Mouse (Mus musculus) cerebellum, adult 2 months (tissue): Measurements from ENCODE around the gene Gm21969. TPM values are rescaled to one million over a fixed set of nuclear protein-coding genes. Genes with fewer than 3 reads are reported as not detected.

Source experiments
- DNase-seq, 2 experiments: peaks; one replicate each; pipeline ENCODE4 v3.0.0; 2021
- H3K27ac ChIP-seq: fragments of 200-500 bp; 2 replicates; pipeline ENCODE4 v1.5.1; 2012; ENCODE audit warnings: low read length, control low read depth, inconsistent platforms; ENCODE audit not compliant: insufficient read depth
- H3K27me3 ChIP-seq: fragments of 200-500 bp; 2 replicates; pipeline ENCODE4 v1.6.1; 2012; ENCODE audit warnings: inconsistent platforms, mild to moderate bottlenecking, low read length, moderate library complexity; ENCODE audit not compliant: control insufficient read depth, insufficient read depth
- H3K4me1 ChIP-seq: fragments of 200-500 bp; 2 replicates; pipeline ENCODE4 v1.6.1; 2011; ENCODE audit warnings: low read length; ENCODE audit not compliant: control insufficient read depth, insufficient read depth
- H3K4me3 ChIP-seq: fragments of 200-500 bp; replicated peaks from 2 replicates; pipeline ENCODE3; 2011; ENCODE audit warnings: mild to moderate bottlenecking, low read depth, low read length, control low read depth; ENCODE audit not compliant: insufficient read depth
- CTCF ChIP-seq: fragments of 200-500 bp; IDR thresholded peaks from 2 replicates; pipeline ENCODE4 v1.5.1; 2011; ENCODE audit warnings: low read depth, mild to moderate bottlenecking, control low read depth, low read length, moderate library complexity, borderline replicate concordance; ENCODE audit not compliant: insufficient read depth
- POLR2A ChIP-seq: fragments of 200-500 bp; IDR thresholded peaks from 2 replicates; pipeline ENCODE4 v1.6.1; 2011; ENCODE audit warnings: low read length, control low read depth, borderline replicate concordance; ENCODE audit not compliant: insufficient read depth
- WGBS: fragments of 180-500 bp; shearing (Covaris S2); methylation state at CpG from one replicate; pipeline ENCODE4 v1.1.7; 2018; 5-methylcytosine and 5-hydroxymethylcytosine counted together
- polyA plus RNA-seq: library from polyadenylated mRNA; depleted of rRNA; stranded (reverse); fragments of >200 nt; gene quantifications from 2 replicates; pipeline ENCODE4 v1.2.3, GENCODE M21; 2012; rRNA removed

Gm21969 gene
- polyA plus RNA-seq = 0.03 and 0.05 TPM in 2 replicates

DNA sequence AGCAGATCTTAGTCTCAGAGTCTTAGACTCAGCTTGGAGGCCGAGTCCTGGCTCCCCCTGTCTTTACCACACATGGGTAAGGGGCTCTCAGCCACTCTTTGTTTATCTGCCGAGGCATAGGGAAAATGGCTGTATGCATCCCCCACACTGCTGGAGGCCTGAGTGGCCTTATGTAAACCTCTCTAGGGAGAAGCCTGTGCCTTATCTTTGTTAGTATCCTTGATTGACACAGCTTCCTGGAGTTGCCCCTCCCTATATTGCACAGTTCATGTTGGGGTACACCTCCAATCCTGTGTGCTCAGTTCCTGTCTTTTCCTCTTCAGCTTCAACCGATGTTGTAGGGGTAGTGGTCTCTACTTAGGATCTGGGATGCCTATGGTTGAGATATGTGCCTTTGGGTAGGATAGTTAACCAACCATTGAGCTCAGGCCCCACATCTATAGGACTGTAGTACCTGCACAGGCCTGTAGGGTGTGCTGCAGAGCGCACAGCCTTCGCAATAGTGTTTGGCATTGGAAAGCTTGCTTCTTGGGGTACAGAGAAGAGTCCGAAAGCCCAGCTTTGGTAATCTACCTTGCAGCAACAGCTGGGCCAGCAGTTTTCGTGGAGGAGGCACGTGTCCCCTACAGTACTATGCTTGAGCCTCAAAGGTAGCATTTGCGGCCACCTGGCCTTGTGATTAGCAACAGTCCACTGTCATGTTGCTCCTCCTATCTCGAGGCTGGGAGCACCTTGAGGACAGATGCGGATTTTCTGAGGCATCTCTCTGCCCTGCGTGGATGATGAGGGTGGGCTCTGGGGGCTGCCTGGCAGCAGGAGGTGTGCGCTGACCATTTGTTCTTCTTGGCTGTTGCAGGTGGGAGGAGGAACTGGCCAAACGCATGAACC is at the start of gene Gm21969:
Gene Gm21969 (plus strand): TSS at position 830 of the 888 bp plus-strand sequence.
- peak in 1 of 2 experiments; percentile 70 for DNase-seq
- Histone ChIP-seq H3K4me1 (peaks cover 44% of the 10 kb centered on the region), H3K27ac (no peak within 1 kb of the TSS), H3K4me3 (no peak within 1 kb of the TSS), H3K27me3 (no peaks in the 10 kb centered on the region)
- TF ChIP-seq CTCF (peak; percentile 86), POLR2A (no peak)
- 53% methylated on average over 14 of the region's 14 CpGs for WGBS

GRCm38 (mm10) chr4:139555235-139555634 is 47.8 kb upstream of the Gm21969 start:
- WGBS = 73% methylated on average over 11 of the region's 11 CpGs
- TF ChIP-seq CTCF (no peak), POLR2A (no peak)
- H3K27ac ChIP-seq = no peak overlapping the region
- H3K4me3 ChIP-seq = no peak overlapping the region
- H3K27me3 ChIP-seq = no peaks in the 10 kb centered on the region
- DNase-seq = no peak
- 0 out of 2 replicates have a peak, but pooled peaks cover 4% of the 10 kb centered on the region for H3K4me1 ChIP-seq

DNA sequence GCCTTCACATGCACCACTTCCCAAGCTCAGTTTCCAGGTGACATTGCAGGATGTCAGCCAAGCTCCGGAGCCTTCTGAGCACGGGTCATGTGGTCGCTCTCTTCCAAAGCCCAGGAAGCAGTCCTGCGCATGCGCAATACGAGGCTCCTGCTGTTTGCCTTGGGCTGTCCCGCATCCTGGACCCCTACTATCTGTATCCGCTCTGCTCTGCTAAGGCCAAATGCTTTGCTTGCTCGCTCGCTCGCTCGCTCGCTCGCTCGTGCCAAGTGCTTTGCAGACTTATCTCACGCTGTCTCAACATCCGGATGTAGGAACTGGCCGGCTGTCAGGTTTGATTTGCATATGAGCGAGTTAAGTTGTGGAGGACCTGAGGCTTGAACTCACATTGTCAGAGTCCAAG is 47.0 kb upstream of the Gm21969 start:
- no peak overlapping the region for H3K27ac ChIP-seq
- no peak for TF ChIP-seq POLR2A
- no peak for TF ChIP-seq CTCF
- no peaks in the 10 kb centered on the region for H3K27me3 ChIP-seq
- DNase-seq = peak; percentile 40 to 45
- 0 out of 2 replicates have a peak, but pooled peaks cover 4% of the 10 kb centered on the region for H3K4me1 ChIP-seq
- 23% methylated on average over 19 of the region's 19 CpGs for WGBS
- peak overlapping the region; percentile 2 for H3K4me3 ChIP-seq

- Histone ChIP-seq H3K27me3 (no peaks in the 10 kb centered on the region), H3K4me3 (no peak overlapping the region), H3K4me1 (no peaks in the 10 kb centered on the region; the same call in 1 of the 2 replicates), H3K27ac (no peak overlapping the region)
- 89% methylated on average over 15 of the region's 15 CpGs for WGBS
- TF ChIP-seq CTCF = no peak
- TF ChIP-seq POLR2A = no peak
- DNase-seq = no peak
These were observed 34.6 kb upstream of the Gm21969 start for GRCm38 (mm10) chr4:139568361-139568760.

GRCm38 (mm10) chr4:139570756-139571155 is 32.2 kb upstream of the Gm21969 start:
- H3K27ac ChIP-seq = no peak overlapping the region
- DNase-seq = no peak

GRCm38 (mm10) chr4:139572928-139573512 is 30.0 kb upstream of the Gm21969 start:
- TF ChIP-seq CTCF (no peak), POLR2A (no peak)
- no peak overlapping the region for H3K4me3 ChIP-seq
- H3K27ac ChIP-seq = no peak overlapping the region
- peaks cover 4% of the 10 kb centered on the region for H3K4me1 ChIP-seq
- WGBS = 97% methylated on average over 12 of the region's 12 CpGs
- peak in 1 of 2 experiments; percentile 24 for DNase-seq
- no peaks in the 10 kb centered on the region for H3K27me3 ChIP-seq

More at GRCm38 (mm10) chr4:139570756-139571155, 32.2 kb upstream of the Gm21969 start:
- 79% methylated on average over 10 of the region's 10 CpGs for WGBS
- no peaks in the 10 kb centered on the region for H3K27me3 ChIP-seq
- peaks cover 4% of the 10 kb centered on the region for H3K4me1 ChIP-seq
- TF ChIP-seq CTCF (no peak), POLR2A (no peak)
- no peak overlapping the region for H3K4me3 ChIP-seq

GRCm38 (mm10) chr4:139574156-139574798 is 28.7 kb upstream of the Gm21969 start:
- under 1% methylated on average over 47 of the region's 52 CpGs for WGBS
- TF ChIP-seq POLR2A = peak; percentile 93
- TF ChIP-seq CTCF = peak; percentile 67; the same call in 1 of the 2 replicates
- Histone ChIP-seq H3K27me3 (no peaks in the 10 kb centered on the region), H3K4me3 (peak overlapping the region; percentile 96), H3K27ac (peak overlapping the region; percentile 74), H3K4me1 (peaks cover 4% of the 10 kb centered on the region)
- DNase-seq = peak; percentile 99 to 100
